Mouse (Mus musculus) right cerebral cortex, postnatal 25 days (tissue): ENCODE data around the gene Dusp10.

ENCODE experiments used
- DNase-seq: peaks from one replicate; pipeline ENCODE4 v3.0.0; 2022

Gene Dusp10

GRCm38 (mm10) chr1:184108254-184108653 lies 95.2 kb downstream of the Dusp10 start:
- DNase-seq: no peak

GRCm38 (mm10) chr1:184117586-184117985 lies 104.5 kb downstream of the Dusp10 start:
- DNase-seq: no peak

- no peak for DNase-seq
Observed at GRCm38 (mm10) chr1:184117991-184118390, 104.9 kb downstream of the Dusp10 start.

- no peak for DNase-seq
Observed at GRCm38 (mm10) chr1:184118586-184118985, 105.5 kb downstream of the Dusp10 start.
